Mouse (Mus musculus) right cerebral cortex, postnatal 36 days (tissue): ENCODE results near the gene Actl7b.

Experiments used
- DNase-seq, 2 experiments: peaks; one replicate each; pipeline ENCODE4 v3.0.0; 2022; ENCODE audit warnings: low spot score in 2 of 2, mixed read lengths in 1 of 2

The Actl7b gene

DNA sequence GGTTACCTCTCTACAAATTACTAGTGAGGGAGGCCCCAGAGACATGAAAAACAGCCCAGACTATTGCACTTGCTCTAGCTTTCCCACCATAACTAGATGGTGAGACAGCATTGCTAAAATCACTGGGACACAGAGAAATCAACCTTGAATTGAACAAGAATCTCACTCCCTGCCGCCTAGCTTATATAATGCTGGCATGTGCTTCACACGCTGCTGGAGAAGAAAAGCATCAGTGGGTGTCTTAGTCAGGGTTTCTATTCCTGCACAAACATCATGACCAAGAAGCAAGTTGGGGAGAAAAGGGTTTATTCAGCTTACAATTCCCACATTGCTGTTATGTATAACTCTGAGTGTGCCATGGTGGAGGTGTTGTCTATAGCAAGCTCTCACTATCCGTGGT is 28.1 kb downstream of the Actl7b start:
- peak; percentile 57 to 69 for DNase-seq

DNA sequence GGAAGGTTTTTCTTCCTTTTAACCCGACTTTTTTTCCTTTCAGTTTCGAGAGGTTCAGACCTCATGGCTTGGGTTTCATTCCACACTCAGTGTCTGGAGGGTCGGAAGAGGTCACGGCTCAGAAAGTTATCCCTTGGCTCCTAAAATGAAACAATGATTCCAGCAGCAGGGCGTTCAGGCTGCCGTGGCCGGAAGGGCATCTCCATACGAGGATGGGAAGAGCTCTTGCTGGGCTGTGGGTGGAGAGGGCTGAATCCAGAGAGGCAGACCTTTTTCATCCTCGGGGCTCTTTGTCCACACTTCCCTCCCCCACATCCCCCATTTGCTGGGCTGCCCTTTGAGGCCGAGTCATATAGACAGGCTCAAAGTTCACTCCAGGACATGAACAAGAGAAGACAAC is 39.0 kb downstream of the Actl7b start:
- DNase-seq = no peak

DNA sequence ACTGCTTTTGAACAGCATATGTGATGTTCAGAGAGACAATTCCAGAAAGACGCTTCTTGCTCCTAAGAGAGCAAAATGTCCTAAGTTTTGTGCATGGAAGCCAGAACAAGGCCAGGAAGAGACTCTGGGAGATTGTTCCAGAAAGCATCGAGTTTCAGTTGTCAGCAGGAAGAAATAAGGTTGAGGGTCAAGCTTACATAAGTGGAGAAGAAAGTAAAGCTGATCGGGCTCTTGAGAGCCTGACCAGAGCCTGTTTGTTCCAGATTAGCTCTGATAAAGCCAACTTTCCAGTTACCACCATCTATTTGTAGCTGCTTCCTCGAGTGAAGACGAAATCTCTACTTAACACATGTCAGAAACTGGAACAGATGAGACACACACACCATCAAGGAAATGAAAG is 42.6 kb downstream of the Actl7b start:
- DNase-seq = no peak

DNA sequence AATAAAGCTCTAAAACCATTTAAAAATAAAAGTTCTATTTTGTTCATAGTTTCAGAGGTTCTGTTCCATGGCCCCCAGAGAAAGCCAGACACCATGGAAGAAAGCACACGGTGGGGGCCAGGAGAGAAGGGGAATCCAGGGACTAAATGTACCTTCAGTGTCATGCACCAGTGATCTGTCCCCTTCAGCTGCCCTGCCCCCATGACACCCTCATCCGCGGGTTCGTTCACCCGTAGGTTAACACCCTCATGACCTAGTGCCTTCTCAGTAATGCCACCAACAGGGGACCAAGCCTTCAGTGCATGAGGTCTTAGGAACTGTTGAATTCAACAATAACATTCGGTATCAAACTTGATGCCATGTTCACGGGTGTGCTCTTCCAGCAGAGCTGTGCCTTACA is 44.8 kb downstream of the Actl7b start:
- no peak for DNase-seq
